Mouse (Mus musculus) ES-Bruce4 (cell line): ENCODE data around the gene Hist1h4f.

Source experiments
- CTCF ChIP-seq: IDR thresholded peaks from one replicate; pipeline ENCODE4 v1.8.1; 2011; ENCODE audit warnings: low read depth, low read length
- EP300 ChIP-seq: IDR thresholded peaks from 2 replicates; pipeline ENCODE4 v1.6.1; 2011; ENCODE audit warnings: low read depth, low read length; ENCODE audit not compliant: insufficient read depth
- POLR2A ChIP-seq: IDR thresholded peaks from one replicate; pipeline ENCODE4 v1.8.1; 2011; ENCODE audit warnings: low read length; ENCODE audit not compliant: insufficient read depth

DNA sequence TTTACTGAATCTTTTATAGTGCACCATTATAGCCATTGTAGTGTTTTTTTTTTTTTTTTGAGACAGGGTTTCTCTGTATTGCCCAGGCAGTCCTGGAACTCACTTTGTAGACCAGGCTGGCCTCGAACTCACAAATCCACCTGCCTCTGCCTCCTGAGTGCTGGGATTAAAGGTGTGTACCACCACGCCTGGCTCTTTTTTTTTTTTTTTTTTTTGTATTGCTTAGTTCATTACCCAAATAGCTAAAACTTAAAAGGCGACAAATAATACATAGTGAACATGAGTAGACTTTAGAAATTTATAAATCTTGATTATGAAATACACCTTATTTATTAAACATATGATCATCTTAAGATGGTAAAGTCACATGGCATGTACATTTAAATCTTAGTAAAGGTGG is 10.0 kb downstream of the Hist1h4f start:
- TF ChIP-seq CTCF (no peak), POLR2A (no peak), EP300 (no peak)
